Mouse (Mus musculus) neutrophil, adult 59 days (primary cell): ENCODE measurements around the gene Olfr282. TPM values are rescaled to one million over a fixed set of nuclear protein-coding genes. Genes with fewer than 3 reads are reported as not detected.

Experiments
- total RNA-seq, 2 experiments: library from RNA; stranded (reverse); gene quantifications; 1 replicate in 1 of 2; 2 replicates in 1 of 2; pipeline ENCODE4 v1.2.4; 2023

Olfr282 gene
- total RNA-seq: not detected

DNA sequence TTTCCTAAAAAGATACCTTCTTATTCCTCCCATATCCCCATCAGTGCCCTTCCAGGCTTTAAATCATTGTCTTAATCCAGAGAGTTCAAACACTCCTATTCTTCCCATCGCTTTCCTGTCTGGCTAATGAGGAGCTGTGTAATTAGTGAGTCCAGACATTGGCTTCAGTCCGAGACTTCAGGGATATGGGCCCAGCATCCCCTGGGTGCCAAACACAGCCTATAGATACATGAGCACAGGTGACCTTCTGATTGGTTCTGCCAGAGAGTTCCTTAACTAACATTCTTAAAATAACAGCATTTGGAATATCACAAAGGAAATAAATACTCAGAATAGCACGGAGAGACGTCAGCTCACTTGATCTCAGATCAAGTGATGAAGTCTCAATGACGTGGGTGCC lies at the start of gene Olfr282:
Gene Olfr282, plus strand, starts transcription at position 301 of the 400 bp plus-strand sequence.

GRCm38 (mm10) chr15:98452288-98452687 lies 21.3 kb downstream of the Olfr282 start, which contains the start of gene Olfr281:
TSS of gene Olfr281 (plus strand) at chr15:98452588.

DNA sequence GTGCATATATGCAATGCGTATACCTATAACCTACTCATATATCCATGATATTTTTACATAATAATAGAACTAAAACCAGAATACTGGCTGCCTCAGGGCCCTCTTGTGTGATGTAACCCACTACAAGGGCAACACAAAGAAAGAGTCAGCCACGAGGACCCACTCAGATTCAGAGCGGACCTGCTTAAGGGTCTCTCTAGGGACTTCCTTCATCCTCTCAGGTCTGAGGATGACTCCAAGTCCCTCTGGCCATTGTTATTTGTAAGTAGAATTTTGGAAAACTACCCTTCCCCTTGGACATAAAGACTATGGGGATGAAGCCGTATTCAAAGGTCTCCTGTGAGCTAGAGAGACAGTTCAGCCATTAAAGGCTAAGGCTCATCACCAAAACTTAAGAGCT lies 38.6 kb downstream of the Olfr282 start, which contains the start of gene OR5BS1P:
Gene OR5BS1P, plus strand, starts transcription at position 301 of the 400 bp plus-strand sequence.

DNA sequence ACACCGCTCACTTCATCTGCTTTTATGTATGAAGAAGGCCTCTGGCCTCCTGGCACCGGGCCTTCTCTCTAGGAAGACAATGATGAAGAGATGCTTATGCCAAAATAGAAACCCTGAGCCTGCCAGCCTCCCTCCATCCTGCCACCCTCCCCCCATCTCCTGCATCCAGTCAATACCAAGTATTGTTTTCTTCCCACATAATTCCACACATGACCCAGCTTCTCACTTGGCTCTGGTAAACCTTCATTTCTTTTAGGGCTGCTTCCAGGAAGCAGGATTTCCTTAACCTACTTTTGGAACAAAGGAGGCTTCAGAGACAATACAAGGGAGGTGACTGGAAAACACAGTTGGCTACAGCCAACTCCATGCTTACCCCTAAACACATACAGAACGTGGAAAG lies 51.7 kb downstream of the Olfr282 start, which contains the start of gene Lalba:
Gene Lalba, minus strand, starts transcription at position 21 of the 400 bp plus-strand sequence.

Other genes starting within 250 kb of the Olfr282 start
- gene Olfr288, start 235.7 kb upstream of the Olfr282 start, total RNA-seq: not detected
- gene Gm44579, start 210.2 kb upstream of the Olfr282 start, total RNA-seq: not detected
- gene Olfr287, start 210.2 kb upstream of the Olfr282 start, total RNA-seq: not detected
- not detected for gene Olfr286, start 196.8 kb upstream of the Olfr282 start, total RNA-seq
- not detected for gene H1fnt, start 173.9 kb upstream of the Olfr282 start, total RNA-seq
- gene Zfp641, start 135.1 kb upstream of the Olfr282 start, total RNA-seq: not detected
- gene Olfr285, start 113.9 kb upstream of the Olfr282 start, total RNA-seq: not detected
- gene Olfr284, start 90.2 kb upstream of the Olfr282 start, total RNA-seq: not detected
- gene Olfr283, start 50.3 kb upstream of the Olfr282 start, total RNA-seq: not detected
- not detected for gene Olfr281, start 21.4 kb downstream of the Olfr282 start, total RNA-seq
- not detected for gene OR5BS1P, start 38.7 kb downstream of the Olfr282 start, total RNA-seq
- gene Lalba, start 51.5 kb downstream of the Olfr282 start, total RNA-seq: not detected
- gene Olfr279, start 61.2 kb downstream of the Olfr282 start, total RNA-seq: not detected
- gene Kansl2, start 103.0 kb downstream of the Olfr282 start, total RNA-seq: 10 to 100 TPM; 23.4 to 27.4 TPM
- gene Ccnt1, start 139.7 kb downstream of the Olfr282 start, total RNA-seq: 10 to 100 TPM; 74.8 to 80.2 TPM
- gene 4930415O20Rik, start 139.8 kb downstream of the Olfr282 start, total RNA-seq: not detected
- gene Adcy6, start 178.9 kb downstream of the Olfr282 start, total RNA-seq: 1 to 10 TPM; 2.9 to 4.5 TPM
- under 1 TPM in 1 of 2 experiments, not detected in 1; 0.29 TPM for gene Cacnb3, start 199.6 kb downstream of the Olfr282 start, total RNA-seq
- 10 to 100 TPM; 60.6 to 65.7 TPM for gene Ddx23, start 231.7 kb downstream of the Olfr282 start, total RNA-seq
- 10 to 100 TPM; 10.4 to 15.7 TPM for gene Rnd1, start 246.2 kb downstream of the Olfr282 start, total RNA-seq